In genomic region chrX:136820250-136820649, GRCm38 (mm10) we compare ENCODE assay signal across 9 mouse cellular contexts. TPM values are rescaled to one million over a fixed set of nuclear protein-coding genes. Genes with fewer than 3 reads are reported as not detected.
DNase-seq lines count a peak whose midpoint lies in the region; ATAC-seq lines count a peak whose summit lies in the region.
"Had no signal": no experiment of that assay in that cellular context is flagged by ENCODE, and none has a peak within 500 bp of the region (broad histone marks: within the 10 kb centered on the region; RNA-seq: fewer than 3 reads in every experiment).

No protein-coding gene starts in this region.

- DNase-seq in NIH3T3 (ENCODE audit: low read depth), result peak; percentile 83
- DNase-seq in c-Kit-positive CD71-positive TER-119-positive erythroid progenitor cells, embryonic 14.5 days (ENCODE audit: low spot score), result peak; percentile 19
- peak; percentile 87 for DNase-seq in forebrain, embryonic 14.5 days (ENCODE audit: low spot score)
- DNase-seq in left cerebral cortex, adult 18-20 months (ENCODE audit: low spot score in 2 of 2), result peak; percentile 68 to 83
- DNase-seq in mesoderm, embryonic 11.5 days (ENCODE audit: low read depth, low spot score), result peak; percentile 66
- DNase-seq in right cerebral cortex, postnatal 25 days, result peak; percentile 65

- H3K27me3 ChIP-seq in forebrain, embryonic 14.5 days (replicated peaks; ENCODE audit: control insufficient read depth, insufficient read depth, low read length), result no peaks in the 10 kb centered on the region
- H3K27me3 ChIP-seq in hindbrain, embryonic 13.5 days, result no peaks in the 10 kb centered on the region

- peak; percentile 87 for ATAC-seq in forebrain, embryonic 14.5 days
- peak; percentile 84; the same call in 1 of the 2 replicates for ATAC-seq in hindbrain, embryonic 13.5 days (ENCODE audit: low FRiP score)
- no peak for ATAC-seq in erythroid progenitor cell, adult 5-6 weeks (replicated peaks; ENCODE audit: low FRiP score, poor library complexity, severe bottlenecking)

- no peak overlapping the region for H3K4me3 ChIP-seq in forebrain, embryonic 14.5 days (ENCODE audit: low read depth, low read length)
- H3K4me3 ChIP-seq in hindbrain, embryonic 13.5 days, result no peak overlapping the region
- H3K4me3 ChIP-seq: megakaryocyte, embryonic 14.5 days had no signal

- no peak overlapping the region for H3K4me2 ChIP-seq in forebrain, embryonic 14.5 days (ENCODE audit: low read length)
- H3K4me2 ChIP-seq in hindbrain, embryonic 13.5 days, result no peak overlapping the region

- H3K27ac ChIP-seq in forebrain, embryonic 14.5 days (ENCODE audit: low read depth, low read length), result no peak overlapping the region
- H3K27ac ChIP-seq in hindbrain, embryonic 13.5 days, result no peak overlapping the region

- WGBS in forebrain, embryonic 14.5 days, result 21% methylated on average over 1 of the region's 1 CpGs
- WGBS in hindbrain, embryonic 13.5 days, result 19% methylated on average over 1 of the region's 1 CpGs

- H3K9ac ChIP-seq in forebrain, embryonic 14.5 days (ENCODE audit: low read length), result no peak overlapping the region
- H3K9ac ChIP-seq in hindbrain, embryonic 13.5 days, result no peak overlapping the region

- H3K36me3 ChIP-seq in forebrain, embryonic 14.5 days (ENCODE audit: control insufficient read depth, insufficient read depth, low read length), result no peaks in the 10 kb centered on the region
- no peaks in the 10 kb centered on the region for H3K36me3 ChIP-seq in hindbrain, embryonic 13.5 days

- no peaks in the 10 kb centered on the region for H3K9me3 ChIP-seq in forebrain, embryonic 14.5 days (replicated peaks; ENCODE audit: control insufficient read depth, low read length)
- H3K9me3 ChIP-seq in hindbrain, embryonic 13.5 days, result no peaks in the 10 kb centered on the region
- H3K9me3 ChIP-seq: megakaryocyte, embryonic 14.5 days had no signal

- no peaks in the 10 kb centered on the region for H3K4me1 ChIP-seq in forebrain, embryonic 14.5 days (ENCODE audit: control insufficient read depth, insufficient read depth, low read length)
- no peaks in the 10 kb centered on the region for H3K4me1 ChIP-seq in hindbrain, embryonic 13.5 days (replicated peaks)

RNA-seq across cellular contexts. Expression of gene Plp1, which starts 2.2 kb away (rescaled TPM):
- 6.0 and 9.0 TPM in 2 replicates for polyA plus RNA-seq in forebrain, embryonic 14.5 days (2014; fragmentation: Nextera tagmentation; extraction: Ambion mirVana)
- polyA plus RNA-seq in hindbrain, embryonic 13.5 days (2015; fragmentation: Nextera tagmentation; extraction: Ambion mirVana), result 15.6 and 19.0 TPM in 2 replicates
- total RNA-seq in left cerebral cortex, adult 18-20 months (2021), result 100 to 1,000 TPM; 310 to 451 TPM
- not detected in 2 replicates for total RNA-seq in erythroid progenitor cell, adult 5-6 weeks (2015; ENCODE audit: low replicate concordance)
- 0.53 TPM in 1 of 2 replicates, not detected in the other for total RNA-seq in erythroid progenitor cell, adult 5-6 weeks (2017; ENCODE audit: low replicate concordance)

RNA-seq across cellular contexts. Expression of gene Glra4, which starts 40.3 kb away (rescaled TPM):
- polyA plus RNA-seq in forebrain, embryonic 14.5 days (2014; fragmentation: Nextera tagmentation; extraction: Ambion mirVana), result not detected in 2 replicates
- polyA plus RNA-seq in hindbrain, embryonic 13.5 days (2015; fragmentation: Nextera tagmentation; extraction: Ambion mirVana), result not detected in 2 replicates
- not detected for total RNA-seq in left cerebral cortex, adult 18-20 months (2021)
- not detected in 2 replicates for total RNA-seq in erythroid progenitor cell, adult 5-6 weeks (2015; ENCODE audit: low replicate concordance)
- total RNA-seq in erythroid progenitor cell, adult 5-6 weeks (2017; ENCODE audit: low replicate concordance), result not detected in 2 replicates

RNA-seq across cellular contexts. Expression of gene Rab9b, which starts 48.3 kb away (rescaled TPM):
- 6.3 and 10.2 TPM in 2 replicates for polyA plus RNA-seq in forebrain, embryonic 14.5 days (2014; fragmentation: Nextera tagmentation; extraction: Ambion mirVana)
- 15.1 and 16.1 TPM in 2 replicates for polyA plus RNA-seq in hindbrain, embryonic 13.5 days (2015; fragmentation: Nextera tagmentation; extraction: Ambion mirVana)
- total RNA-seq in left cerebral cortex, adult 18-20 months (2021), result 10 to 100 TPM; 16.4 to 20.9 TPM
- not detected in 2 replicates for total RNA-seq in erythroid progenitor cell, adult 5-6 weeks (2015; ENCODE audit: low replicate concordance)
- not detected in 2 replicates for total RNA-seq in erythroid progenitor cell, adult 5-6 weeks (2017; ENCODE audit: low replicate concordance)

Comparison
In these comparisons a context has a peak if more than half of its experiments do, and no peak if none do; other contexts are left out.
1. DNase-seq: peak in every context shown above with its lines; median percentile 87 in forebrain, embryonic 14.5 days; 83 in NIH3T3; 76 in left cerebral cortex, adult 18-20 months; 66 in mesoderm, embryonic 11.5 days; 65 in right cerebral cortex, postnatal 25 days; 19 in c-Kit-positive CD71-positive TER-119-positive erythroid progenitor cells, embryonic 14.5 days.
2. RNA of gene Plp1, which starts 2.2 kb away (total RNA-seq): 310 to 451 TPM in left cerebral cortex, adult 18-20 months; 0.53 TPM in erythroid progenitor cell, adult 5-6 weeks; every median in the first group is over 100 times any median in the second.
3. RNA of gene Rab9b, which starts 48.3 kb away (total RNA-seq): 16.4 to 20.9 TPM in left cerebral cortex, adult 18-20 months; not detected in erythroid progenitor cell, adult 5-6 weeks; every median in the first group is over 10 times any median in the second.